Mouse (Mus musculus) midbrain, embryonic 10.5 days (tissue): ENCODE results near the gene Bcl10. TPM values are rescaled to one million over a fixed set of nuclear protein-coding genes. Genes with fewer than 3 reads are reported as not detected.
"Not testable (repeated sequence)": the region's sequence is repeated elsewhere in the genome, so short reads cannot be mapped to it uniquely, and the experiment has no call there.

ENCODE experiments used
- DNase-seq: peaks from one replicate; pipeline ENCODE4 v3.0.0-alpha.2; 2017; ENCODE audit warnings: low spot score
- H3K27ac ChIP-seq: fragments of 300-500 bp; sonication (generic); replicated peaks from 2 replicates; pipeline ENCODE4 v1.5.1; 2016; ENCODE audit warnings: mild to moderate bottlenecking
- H3K27me3 ChIP-seq: fragments of 300-500 bp; sonication (generic); 2 replicates; pipeline ENCODE4 v1.6.1; 2016; ENCODE audit warnings: low read depth, mild to moderate bottlenecking; ENCODE audit not compliant: poor library complexity, severe bottlenecking
- H3K36me3 ChIP-seq: fragments of 300-500 bp; sonication (generic); 2 replicates; pipeline ENCODE4 v1.6.1; 2016; ENCODE audit warnings: mild to moderate bottlenecking, moderate library complexity
- H3K4me1 ChIP-seq: fragments of 300-500 bp; sonication (generic); 2 replicates; pipeline ENCODE4 v1.6.1; 2016
- H3K4me3 ChIP-seq: fragments of 300-500 bp; sonication (generic); 2 replicates; pipeline ENCODE4 v1.5.1; 2016; ENCODE audit warnings: mild to moderate bottlenecking, moderate library complexity
- H3K9me3 ChIP-seq: fragments of 300-500 bp; sonication (generic); replicated peaks from 2 replicates; pipeline ENCODE4 v1.6.1; 2016; ENCODE audit warnings: mild to moderate bottlenecking
- WGBS: fragments of 180-500 bp; shearing (Covaris S2); methylation state at CpG from one replicate; pipeline ENCODE4 v1.1.7; 2016; 5-methylcytosine and 5-hydroxymethylcytosine counted together
- polyA plus RNA-seq: library from polyadenylated mRNA; unstranded; fragments of >200 nt; fragmentation: Nextera tagmentation; extraction: Ambion mirVana; gene quantifications from 2 replicates; pipeline ENCODE4 v1.2.1, GENCODE M21; 2016

The Bcl10 gene
- polyA plus RNA-seq, 1 experiment from 2014 or later, result 44.3 TPM

DNA sequence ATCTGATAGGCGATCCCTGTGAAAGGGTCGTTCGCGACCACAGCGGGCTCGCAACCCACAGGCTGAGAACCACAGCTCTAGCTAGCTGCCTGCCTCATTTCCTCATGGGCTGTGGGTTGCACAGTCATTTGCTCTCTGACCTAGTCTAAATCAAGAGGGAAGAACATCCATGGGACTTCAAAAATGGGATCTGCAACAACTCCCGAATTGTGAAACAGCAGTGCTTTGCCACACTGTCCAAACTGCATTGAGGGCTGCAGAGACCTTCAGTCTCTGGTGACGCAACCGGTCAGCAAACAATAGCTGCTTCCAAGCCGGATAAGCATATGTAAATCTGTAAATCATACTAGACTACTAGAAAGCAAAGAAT, 41.4 kb downstream of the Bcl10 start:
- H3K36me3 ChIP-seq, result no peaks in the 10 kb centered on the region
- no peaks in the 10 kb centered on the region for H3K9me3 ChIP-seq
- H3K4me1 ChIP-seq, result peaks cover 29% of the 10 kb centered on the region
- peaks cover 49% of the 10 kb centered on the region for H3K27me3 ChIP-seq
- WGBS, result 15% methylated on average over 10 of the region's 10 CpGs
- H3K27ac ChIP-seq, result no peak overlapping the region; the same call in 1 of the 2 replicates
- DNase-seq, result peak; percentile 44
- H3K4me3 ChIP-seq, result peak overlapping the region; percentile 41

- peak overlapping the region; percentile 41 for H3K4me3 ChIP-seq
- H3K36me3 ChIP-seq, result no peaks in the 10 kb centered on the region
- 0 out of 2 replicates have a peak overlapping the region, but pooled peaks have one; percentile 23 for H3K27ac ChIP-seq
- no peaks in the 10 kb centered on the region for H3K9me3 ChIP-seq
- H3K27me3 ChIP-seq, result peaks cover 49% of the 10 kb centered on the region
- H3K4me1 ChIP-seq, result peaks cover 31% of the 10 kb centered on the region
- 15% methylated on average over 10 of the region's 10 CpGs for WGBS
- DNase-seq, result peak; percentile 64
Measured at GRCm38 (mm10) chr3:145964473-145964872, 41.9 kb downstream of the Bcl10 start.

DNA sequence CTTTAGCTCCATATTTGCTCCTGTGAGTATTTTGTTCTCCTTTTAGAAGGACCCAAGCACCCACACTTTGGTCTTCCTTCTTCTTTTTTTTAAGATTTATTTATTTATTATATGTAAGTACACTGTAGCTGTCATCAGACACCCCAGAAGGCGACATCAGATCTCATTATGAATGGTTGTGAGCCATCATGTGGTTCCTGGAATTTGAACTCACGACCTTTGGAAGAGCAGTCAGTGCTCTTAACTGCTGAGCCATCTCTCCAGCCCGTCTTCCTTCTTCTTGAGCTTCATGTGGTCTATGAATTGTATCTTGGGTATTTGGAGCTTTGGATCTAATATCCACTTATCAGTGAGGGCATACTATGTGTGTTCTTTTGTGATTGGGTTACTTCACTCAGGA, 43.0 kb downstream of the Bcl10 start:
- H3K27ac ChIP-seq, H3K9me3 ChIP-seq, H3K4me3 ChIP-seq, DNase-seq, H3K36me3 ChIP-seq: not testable (repeated sequence)
- Histone ChIP-seq H3K27me3 (peaks cover 49% of the 10 kb centered on the region), H3K4me1 (peaks cover 31% of the 10 kb centered on the region)
- 75% methylated on average over 3 of the region's 3 CpGs for WGBS

- Histone ChIP-seq H3K4me1 (peaks cover 35% of the 10 kb centered on the region), H3K27ac (no peak overlapping the region), H3K27me3 (peaks cover 40% of the 10 kb centered on the region), H3K9me3 (no peaks in the 10 kb centered on the region), H3K4me3 (no peak overlapping the region), H3K36me3 (no peaks in the 10 kb centered on the region)
- WGBS, result 91% methylated on average over 5 of the region's 5 CpGs
- no peak for DNase-seq
Measured at GRCm38 (mm10) chr3:145966806-145967205, 44.2 kb downstream of the Bcl10 start.

- H3K4me1 ChIP-seq, result peaks cover 20% of the 10 kb centered on the region
- H3K36me3 ChIP-seq, result no peaks in the 10 kb centered on the region
- H3K27ac ChIP-seq, result peak overlapping the region; percentile 29
- peaks cover 3% of the 10 kb centered on the region for H3K9me3 ChIP-seq
- no peak for DNase-seq
- 50% methylated on average over 14 of the region's 14 CpGs for WGBS
- H3K4me3 ChIP-seq, result no peak overlapping the region
- H3K27me3 ChIP-seq, result peaks cover 17% of the 10 kb centered on the region
Measured at GRCm38 (mm10) chr3:145969031-145969501, 46.5 kb downstream of the Bcl10 start.

DNA sequence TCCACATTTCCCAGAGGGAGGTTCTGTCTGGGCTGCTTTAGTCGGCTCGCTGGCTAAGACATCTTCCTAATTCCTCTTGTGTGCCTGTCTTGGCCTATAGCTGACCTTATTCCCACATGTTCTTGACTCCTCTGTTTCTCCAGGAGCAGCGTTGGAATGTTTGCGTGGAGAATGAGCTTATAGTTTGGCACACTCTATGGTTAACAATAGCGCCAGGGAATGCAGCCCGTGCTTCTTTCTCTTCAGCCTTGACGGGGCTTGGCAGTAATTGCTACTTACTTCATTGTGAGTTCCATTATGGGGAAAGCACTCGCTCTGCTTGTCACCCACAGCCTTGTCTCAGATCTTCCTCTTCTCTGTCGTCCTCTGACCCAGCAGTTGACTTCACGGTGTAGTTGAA, 48.9 kb downstream of the Bcl10 start:
- 72% methylated on average over 10 of the region's 10 CpGs for WGBS

DNA sequence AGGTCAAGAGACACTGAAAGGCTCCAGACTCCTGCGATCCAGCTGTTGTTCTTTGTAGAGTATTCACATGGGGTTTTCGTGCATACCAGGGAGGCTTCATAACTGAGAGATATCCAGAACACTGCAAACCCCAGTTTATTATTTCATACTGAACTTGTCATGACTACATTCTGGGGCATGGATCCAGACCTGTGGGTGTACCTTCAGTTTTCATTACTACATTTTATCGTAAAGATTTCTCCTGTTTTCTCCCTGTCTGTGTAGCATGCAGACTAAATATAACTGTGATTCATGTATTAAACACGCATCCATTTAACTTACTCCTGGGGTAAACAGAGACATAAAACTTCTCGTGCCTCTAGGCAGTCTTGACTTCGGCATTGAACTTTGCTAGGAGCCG, 52.4 kb downstream of the Bcl10 start:
- Histone ChIP-seq H3K36me3 (no peaks in the 10 kb centered on the region), H3K9me3 (peaks cover 19% of the 10 kb centered on the region), H3K4me1 (peaks cover 4% of the 10 kb centered on the region; the same call in 1 of the 2 replicates), H3K27ac (no peak overlapping the region), H3K4me3 (no peak overlapping the region), H3K27me3 (no peaks in the 10 kb centered on the region)
- WGBS, result 91% methylated on average over 7 of the region's 7 CpGs
- no peak for DNase-seq

More for the DNA sequence above, 48.9 kb downstream of the Bcl10 start:
- Histone ChIP-seq H3K9me3 (peaks cover 12% of the 10 kb centered on the region), H3K4me3 (no peak overlapping the region), H3K4me1 (peaks cover 8% of the 10 kb centered on the region), H3K27me3 (no peaks in the 10 kb centered on the region), H3K36me3 (no peaks in the 10 kb centered on the region), H3K27ac (no peak overlapping the region)
- DNase-seq, result no peak

Other genes starting within 250 kb of the Bcl10 start
- 24.0 and 26.5 TPM in 2 replicates for gene Ddah1, start 164.1 kb upstream of the Bcl10 start, polyA plus RNA-seq
- 50.6 and 51.1 TPM in 2 replicates for gene 2410004B18Rik, start 15.2 kb downstream of the Bcl10 start, polyA plus RNA-seq
- gene Syde2, start 65.1 kb downstream of the Bcl10 start, polyA plus RNA-seq, result 0.53 and 0.95 TPM in 2 replicates
- gene Wdr63, start 185.3 kb downstream of the Bcl10 start, polyA plus RNA-seq, result 0.17 and 0.19 TPM in 2 replicates
- gene Mcoln3, start 194.6 kb downstream of the Bcl10 start, polyA plus RNA-seq, result 4.0 and 4.6 TPM in 2 replicates
- 0.20 and 0.29 TPM in 2 replicates for gene Mcoln2, start 227.0 kb downstream of the Bcl10 start, polyA plus RNA-seq